Mouse (Mus musculus) cerebellum, adult 2 months (tissue): Measurements from ENCODE around the gene Krtap3-3. TPM values are rescaled to one million over a fixed set of nuclear protein-coding genes. Genes with fewer than 3 reads are reported as not detected.

Experiments used
- DNase-seq, 2 experiments: peaks; one replicate each; pipeline ENCODE4 v3.0.0; 2021
- H3K27ac ChIP-seq: fragments of 200-500 bp; 2 replicates; pipeline ENCODE4 v1.5.1; 2012; ENCODE audit warnings: low read length, control low read depth, inconsistent platforms; ENCODE audit not compliant: insufficient read depth
- H3K27me3 ChIP-seq: fragments of 200-500 bp; 2 replicates; pipeline ENCODE4 v1.6.1; 2012; ENCODE audit warnings: inconsistent platforms, mild to moderate bottlenecking, low read length, moderate library complexity; ENCODE audit not compliant: control insufficient read depth, insufficient read depth
- H3K4me1 ChIP-seq: fragments of 200-500 bp; 2 replicates; pipeline ENCODE4 v1.6.1; 2011; ENCODE audit warnings: low read length; ENCODE audit not compliant: control insufficient read depth, insufficient read depth
- H3K4me3 ChIP-seq: fragments of 200-500 bp; replicated peaks from 2 replicates; pipeline ENCODE3; 2011; ENCODE audit warnings: mild to moderate bottlenecking, low read depth, low read length, control low read depth; ENCODE audit not compliant: insufficient read depth
- CTCF ChIP-seq: fragments of 200-500 bp; IDR thresholded peaks from 2 replicates; pipeline ENCODE4 v1.5.1; 2011; ENCODE audit warnings: low read depth, mild to moderate bottlenecking, control low read depth, low read length, moderate library complexity, borderline replicate concordance; ENCODE audit not compliant: insufficient read depth
- POLR2A ChIP-seq: fragments of 200-500 bp; IDR thresholded peaks from 2 replicates; pipeline ENCODE4 v1.6.1; 2011; ENCODE audit warnings: low read length, control low read depth, borderline replicate concordance; ENCODE audit not compliant: insufficient read depth
- WGBS: fragments of 180-500 bp; shearing (Covaris S2); methylation state at CpG from one replicate; pipeline ENCODE4 v1.1.7; 2018; 5-methylcytosine and 5-hydroxymethylcytosine counted together
- polyA plus RNA-seq: library from polyadenylated mRNA; depleted of rRNA; stranded (reverse); fragments of >200 nt; gene quantifications from 2 replicates; pipeline ENCODE4 v1.2.3, GENCODE M21; 2012; rRNA removed

Krtap3-3 gene
- polyA plus RNA-seq, 1 experiment, result not detected

- no peak for DNase-seq
- TF ChIP-seq CTCF (no peak), POLR2A (no peak)
- Histone ChIP-seq H3K27me3 (no peaks in the 10 kb centered on the region), H3K4me1 (no peaks in the 10 kb centered on the region), H3K27ac (no peak overlapping the region), H3K4me3 (no peak overlapping the region)
Observed at GRCm38 (mm10) chr11:99547892-99548291, 2.8 kb downstream of the Krtap3-3 start.

DNA sequence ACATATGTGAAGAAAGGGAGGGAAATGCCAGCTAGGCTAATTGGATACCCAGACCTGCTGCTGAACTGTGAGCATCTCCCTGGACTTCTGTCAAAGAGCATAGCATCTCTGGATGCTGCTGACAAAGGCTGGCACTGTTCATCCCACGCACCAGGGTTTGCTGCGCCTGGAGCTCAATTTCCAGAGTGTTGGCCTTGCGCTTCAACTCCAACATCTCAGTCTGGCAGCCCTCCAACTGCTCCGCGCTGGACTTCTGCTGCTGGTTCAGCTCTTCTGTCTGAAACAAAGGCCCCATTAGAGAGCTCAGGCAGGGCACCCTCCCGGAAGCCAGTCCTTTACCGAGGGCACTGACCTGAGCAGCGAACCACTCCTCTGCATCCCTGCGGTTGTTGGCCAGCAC, 10.9 kb downstream of the Krtap3-3 start:
- Histone ChIP-seq H3K4me3 (no peak overlapping the region), H3K4me1 (peaks cover 7% of the 10 kb centered on the region), H3K27me3 (no peaks in the 10 kb centered on the region), H3K27ac (no peak overlapping the region)
- 7% methylated on average over 9 of the region's 9 CpGs for WGBS
- no peak for TF ChIP-seq CTCF
- no peak for TF ChIP-seq POLR2A
- peak; percentile 47 to 51 for DNase-seq

- H3K27me3 ChIP-seq, result no peaks in the 10 kb centered on the region; the same call in 1 of the 2 replicates
- DNase-seq, result no peak
- H3K4me1 ChIP-seq, result no peaks in the 10 kb centered on the region
- 82% methylated on average over 13 of the region's 13 CpGs for WGBS
- H3K27ac ChIP-seq, result no peak within 1 kb of the TSS
- no peak for TF ChIP-seq CTCF
- TF ChIP-seq POLR2A, result no peak
- H3K4me3 ChIP-seq, result no peak within 1 kb of the TSS
Observed at GRCm38 (mm10) chr11:99521288-99521860, 29.3 kb downstream of the Krtap3-3 start, which contains the start of gene Krt39. TSS of gene Krt39 (minus strand) at chr11:99521338.

GRCm38 (mm10) chr11:99514098-99514497, 36.6 kb downstream of the Krtap3-3 start:
- TF ChIP-seq CTCF, result no peak
- TF ChIP-seq POLR2A, result no peak
- WGBS, result 91% methylated on average over 8 of the region's 8 CpGs
- Histone ChIP-seq H3K27ac (no peak overlapping the region), H3K4me3 (no peak overlapping the region), H3K4me1 (no peaks in the 10 kb centered on the region), H3K27me3 (no peaks in the 10 kb centered on the region; the same call in 1 of the 2 replicates)
- no peak for DNase-seq

Other genes with a start within 250 kb of the Krtap3-3 start
- 7.0 and 7.2 TPM in 2 replicates for gene Krt25, start 227.9 kb downstream of the Krtap3-3 start, polyA plus RNA-seq
- gene Krt26, start 212.9 kb downstream of the Krtap3-3 start, polyA plus RNA-seq, result 0.14 and 0.15 TPM in 2 replicates
- gene Krt27, start 199.8 kb downstream of the Krtap3-3 start, polyA plus RNA-seq, result not detected in 2 replicates
- gene Krt28, start 176.0 kb downstream of the Krtap3-3 start, polyA plus RNA-seq, result 2.5 and 2.6 TPM in 2 replicates
- 11.9 and 12.6 TPM in 2 replicates for gene Krt10, start 161.5 kb downstream of the Krtap3-3 start, polyA plus RNA-seq
- gene Krt12, start 128.6 kb downstream of the Krtap3-3 start, polyA plus RNA-seq, result 0.11 TPM in 1 of 2 replicates, not detected in the other
- gene Krt20, start 112.7 kb downstream of the Krtap3-3 start, polyA plus RNA-seq, result not detected in 2 replicates
- gene Krt23, start 57.7 kb downstream of the Krtap3-3 start, polyA plus RNA-seq, result 0.06 and 0.08 TPM in 2 replicates
- gene Krt39, start 29.5 kb downstream of the Krtap3-3 start, polyA plus RNA-seq, result not detected in 2 replicates
- not detected in 2 replicates for gene Krt40, start 7.7 kb downstream of the Krtap3-3 start, polyA plus RNA-seq
- not detected in 2 replicates for gene Krtap3-2, start 6.0 kb upstream of the Krtap3-3 start, polyA plus RNA-seq
- not detected in 2 replicates for gene Gm11939, start 8.6 kb upstream of the Krtap3-3 start, polyA plus RNA-seq
- not detected in 2 replicates for gene Krtap3-1, start 15.8 kb upstream of the Krtap3-3 start, polyA plus RNA-seq
- gene Krtap1-5, start 30.2 kb upstream of the Krtap3-3 start, polyA plus RNA-seq, result not detected in 2 replicates
- not detected in 2 replicates for gene Krtap1-4, start 32.8 kb upstream of the Krtap3-3 start, polyA plus RNA-seq
- not detected in 2 replicates for gene Krtap1-3, start 40.5 kb upstream of the Krtap3-3 start, polyA plus RNA-seq
- gene Krtap9-3, start 47.2 kb upstream of the Krtap3-3 start, polyA plus RNA-seq, result not detected in 2 replicates
- not detected in 2 replicates for gene Gm11938, start 52.4 kb upstream of the Krtap3-3 start, polyA plus RNA-seq
- not detected in 2 replicates for gene Gm11937, start 59.3 kb upstream of the Krtap3-3 start, polyA plus RNA-seq
- not detected in 2 replicates for gene Krtap2-4, start 64.0 kb upstream of the Krtap3-3 start, polyA plus RNA-seq
- not detected in 2 replicates for gene Gm11562, start 69.6 kb upstream of the Krtap3-3 start, polyA plus RNA-seq
- not detected in 2 replicates for gene Krtap4-1, start 77.4 kb upstream of the Krtap3-3 start, polyA plus RNA-seq
- gene Krtap4-2, start 84.2 kb upstream of the Krtap3-3 start, polyA plus RNA-seq, result not detected in 2 replicates
- not detected in 2 replicates for gene Krtap4-7, start 93.2 kb upstream of the Krtap3-3 start, polyA plus RNA-seq
- gene Gm11555, start 99.4 kb upstream of the Krtap3-3 start, polyA plus RNA-seq, result not detected in 2 replicates
- gene Gm11563, start 108.1 kb upstream of the Krtap3-3 start, polyA plus RNA-seq, result not detected in 2 replicates
- not detected in 2 replicates for gene Krtap4-6, start 115.1 kb upstream of the Krtap3-3 start, polyA plus RNA-seq
- not detected in 2 replicates for gene Gm14190, start 139.9 kb upstream of the Krtap3-3 start, polyA plus RNA-seq
- not detected in 2 replicates for gene Gm14180, start 183.4 kb upstream of the Krtap3-3 start, polyA plus RNA-seq
- not detected in 2 replicates for gene Gm11595, start 222.0 kb upstream of the Krtap3-3 start, polyA plus RNA-seq
- gene Krtap4-8, start 229.8 kb upstream of the Krtap3-3 start, polyA plus RNA-seq, result not detected in 2 replicates
- gene Krtap4-9, start 234.3 kb upstream of the Krtap3-3 start, polyA plus RNA-seq, result not detected in 2 replicates
- not detected in 2 replicates for gene Gm11596, start 242.6 kb upstream of the Krtap3-3 start, polyA plus RNA-seq
- gene Gm11569, start 248.1 kb upstream of the Krtap3-3 start, polyA plus RNA-seq, result not detected in 2 replicates